Mouse (Mus musculus) thymus, adult 2 months (tissue): ENCODE measurements at regions not wholly inside any gene's neighbourhood (a gene's known extent, or its start where the extent isn't known, plus 50 kb on each side); places are given as distances from the start of the nearest gene placed in this dataset.

Experiments
- CTCF ChIP-seq: fragments of 200-500 bp; IDR thresholded peaks from 2 replicates; pipeline ENCODE4 v1.5.1; 2012; ENCODE audit warnings: mild to moderate bottlenecking, control low read depth, low read length, moderate library complexity, borderline replicate concordance; ENCODE audit not compliant: control insufficient read depth, poor library complexity, insufficient read depth; ENCODE audit errors: extremely low read depth
- POLR2A ChIP-seq: fragments of 200-500 bp; IDR thresholded peaks from 2 replicates; pipeline ENCODE4 v1.6.1; 2012; ENCODE audit warnings: mild to moderate bottlenecking, low read length, control low read depth, moderate library complexity; ENCODE audit not compliant: control insufficient read depth, poor library complexity, insufficient read depth; ENCODE audit errors: extremely low read depth

GRCm38 (mm10) chr12:107833001-107833400, 170.4 kb downstream of the Bcl11b start:
- TF ChIP-seq POLR2A: no peak
- no peak for TF ChIP-seq CTCF
